Mouse (Mus musculus) megakaryocyte, embryonic 14.5 days (primary cell): Measurements from ENCODE around the gene Stra6.

Experiments used
- FLI1 ChIP-seq: IDR thresholded peaks from 2 replicates; pipeline ENCODE4 v1.6.1; 2012; ENCODE audit warnings: low read length, inconsistent platforms, mixed read lengths
- GATA1 ChIP-seq: IDR thresholded peaks from 3 replicates; pipeline ENCODE4 v1.6.1; 2012; ENCODE audit warnings: mixed read lengths, low read length, inconsistent platforms, borderline replicate concordance

DNA sequence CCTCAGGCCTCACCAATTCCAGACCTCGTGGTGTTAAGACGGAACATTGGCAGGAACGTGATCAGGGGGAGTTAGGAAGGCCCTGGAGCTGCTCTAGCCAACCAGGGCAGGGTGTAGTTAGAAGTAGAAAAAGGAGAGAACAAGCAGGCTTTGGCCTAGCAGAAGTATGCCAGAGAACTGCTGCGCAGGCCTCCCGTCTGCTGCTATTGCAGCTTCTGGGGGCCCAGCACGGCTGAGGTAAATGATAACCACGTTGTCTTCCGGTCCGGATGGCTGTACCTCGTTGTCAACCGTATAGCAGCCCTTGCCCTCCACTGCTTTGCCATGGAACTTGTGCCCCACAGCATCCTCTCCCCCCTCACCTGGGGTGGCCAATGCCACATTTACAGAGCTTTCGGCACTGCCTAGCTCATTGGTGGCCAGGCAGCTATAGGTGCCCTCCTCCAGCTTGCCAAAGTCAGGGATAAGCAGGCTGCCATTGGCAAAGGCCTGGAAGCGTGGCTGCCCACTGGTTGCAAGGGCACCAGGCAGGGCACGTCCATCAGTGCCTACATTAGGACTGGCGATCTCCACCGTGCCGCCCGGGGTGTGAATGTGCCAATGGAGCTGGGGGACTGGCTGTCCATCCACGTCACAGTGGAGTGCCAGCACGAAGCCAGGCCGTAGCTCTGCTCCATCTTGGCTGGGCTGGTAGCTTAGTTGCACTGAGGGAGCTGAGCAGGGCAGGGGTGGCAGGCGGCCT is 93.4 kb downstream of the Stra6 start:
- TF ChIP-seq GATA1 (no peak), FLI1 (no peak)
